Mouse (Mus musculus) myocyte (in vitro differentiated cells): ENCODE results near the gene Elovl6. TPM values are rescaled to one million over a fixed set of nuclear protein-coding genes. Genes with fewer than 3 reads are reported as not detected.

Source experiments
- H3K27me3 ChIP-seq: one replicate; pipeline ENCODE4 v1.6.1; 2011; ENCODE audit not compliant: control insufficient read depth, insufficient read depth, insufficient read length
- H3K36me3 ChIP-seq: one replicate; pipeline ENCODE4 v1.6.1; 2011; ENCODE audit not compliant: control insufficient read depth, insufficient read depth
- H3K4me2 ChIP-seq: one replicate; pipeline ENCODE4 v1.6.1; 2011; ENCODE audit warnings: low read depth, control low read depth
- H3K4me3 ChIP-seq: one replicate; pipeline ENCODE4 v1.5.1; 2011; ENCODE audit warnings: mild to moderate bottlenecking, control low read depth, moderate library complexity
- H3K79me2 ChIP-seq: one replicate; pipeline ENCODE4 v1.6.1; 2011; ENCODE audit not compliant: control insufficient read depth, insufficient read depth
- H3ac ChIP-seq: one replicate; pipeline ENCODE4 v1.6.1; 2011; ENCODE audit not compliant: control insufficient read depth, insufficient read length
- CEBPB ChIP-seq: IDR thresholded peaks from 2 replicates; pipeline ENCODE4 v1.6.1; 2011; ENCODE audit warnings: mild to moderate bottlenecking, moderate library complexity; ENCODE audit not compliant: poor library complexity, insufficient read depth, severe bottlenecking
- E2F4 ChIP-seq: IDR thresholded peaks from one replicate; pipeline ENCODE4 v1.6.1; 2011; ENCODE audit warnings: mild to moderate bottlenecking, control low read depth, moderate library complexity; ENCODE audit not compliant: insufficient read depth
- MAX ChIP-seq: IDR thresholded peaks from one replicate; pipeline ENCODE4 v1.6.1; 2011; ENCODE audit warnings: low read depth, mild to moderate bottlenecking, control low read depth
- MYOD1 ChIP-seq, 3 experiments: IDR thresholded peaks; one replicate each; pipeline ENCODE4 v1.6.1; 2011; ENCODE audit warnings: control low read depth in 2 of 3, low read depth in 2 of 3, mild to moderate bottlenecking in 2 of 3, moderate library complexity in 1 of 3; ENCODE audit not compliant: insufficient read length in 2 of 3, control insufficient read depth in 1 of 3
- MYOG ChIP-seq, 3 experiments: IDR thresholded peaks; one replicate each; pipeline ENCODE4 v1.6.1; 2011; ENCODE audit warnings: control low read depth in 2 of 3, low read depth in 2 of 3, mild to moderate bottlenecking in 2 of 3; ENCODE audit not compliant: insufficient read length in 2 of 3, control insufficient read depth in 1 of 3, insufficient read depth in 1 of 3
- POLR2A ChIP-seq: IDR thresholded peaks from one replicate; pipeline ENCODE4 v1.6.1; 2011; ENCODE audit warnings: low read depth, mild to moderate bottlenecking, control low read depth, moderate library complexity; ENCODE audit not compliant: insufficient read length
- POLR2AphosphoS2 ChIP-seq: IDR thresholded peaks from one replicate; pipeline ENCODE4 v1.6.1; 2011; ENCODE audit warnings: low read depth, control low read depth; ENCODE audit not compliant: insufficient read length
- REST ChIP-seq: IDR thresholded peaks from one replicate; pipeline ENCODE4 v1.6.1; 2011; ENCODE audit warnings: mild to moderate bottlenecking, control low read depth, moderate library complexity; ENCODE audit not compliant: insufficient read depth, insufficient read length
- SRF ChIP-seq: IDR thresholded peaks from one replicate; pipeline ENCODE4 v1.6.1; 2011; ENCODE audit warnings: low read depth; ENCODE audit not compliant: control insufficient read depth, insufficient read length
- TCF12 ChIP-seq: IDR thresholded peaks from one replicate; pipeline ENCODE4 v1.6.1; 2011; ENCODE audit warnings: mild to moderate bottlenecking, control low read depth; ENCODE audit not compliant: poor library complexity, insufficient read depth, severe bottlenecking
- TCF3 ChIP-seq: IDR thresholded peaks from one replicate; pipeline ENCODE4 v1.6.1; 2011; ENCODE audit warnings: low read depth, control low read depth; ENCODE audit not compliant: insufficient read length
- USF1 ChIP-seq: IDR thresholded peaks from one replicate; pipeline ENCODE4 v1.6.1; 2011; ENCODE audit warnings: low read depth, mild to moderate bottlenecking, control low read depth, moderate library complexity
- polyA plus RNA-seq: library from polyadenylated mRNA; unstranded; fragments of >200 nt; fragmentation: generic; extraction: Trizol; gene quantifications from one replicate; pipeline ENCODE4 v1.2.1, GENCODE M21; 2012; ENCODE audit warnings: missing spikeins

Gene Elovl6
- polyA plus RNA-seq, 1 experiment = 6.8 TPM

- Histone ChIP-seq H3K79me2 (peaks cover 8% of the 10 kb centered on the region), H3K27me3 (no peaks in the 10 kb centered on the region), H3K36me3 (peaks cover 6% of the 10 kb centered on the region), H3K4me2 (no peak overlapping the region), H3ac (no peak overlapping the region), H3K4me3 (no peak overlapping the region)
- no peak for TF ChIP-seq MYOG (IDR thresholded peaks at IDR 0.05; ENCODE audit: control insufficient read depth in 1 of 3, insufficient read depth in 1 of 3, insufficient read length in 2 of 3, low read depth in 2 of 3)
- TF ChIP-seq TCF3 = no peak
- no peak for TF ChIP-seq USF1
- TF ChIP-seq E2F4 = no peak
- TF ChIP-seq MYOD1 (IDR thresholded peaks at IDR 0.05; ENCODE audit: control insufficient read depth in 1 of 3, insufficient read length in 2 of 3, low read depth in 2 of 3) = no peak
- no peak for TF ChIP-seq CEBPB
- no peak for TF ChIP-seq POLR2A
- no peak for TF ChIP-seq TCF12
- TF ChIP-seq POLR2AphosphoS2 = no peak
- no peak for TF ChIP-seq REST
- no peak for TF ChIP-seq SRF
- no peak for TF ChIP-seq MAX
These were observed 34.7 kb downstream of the Elovl6 start for GRCm38 (mm10) chr3:129566876-129567275.

GRCm38 (mm10) chr3:129568506-129568905 lies 36.4 kb downstream of the Elovl6 start:
- H3K27me3 ChIP-seq = no peaks in the 10 kb centered on the region
- H3ac ChIP-seq = no peak overlapping the region
- peaks cover 8% of the 10 kb centered on the region for H3K79me2 ChIP-seq
- H3K36me3 ChIP-seq = no peaks in the 10 kb centered on the region
- no peak overlapping the region for H3K4me3 ChIP-seq
- no peak overlapping the region for H3K4me2 ChIP-seq
- TF ChIP-seq E2F4 = no peak
- TF ChIP-seq TCF12 = no peak
- TF ChIP-seq POLR2AphosphoS2 = no peak
- TF ChIP-seq USF1 = no peak
- TF ChIP-seq REST = no peak
- TF ChIP-seq POLR2A = no peak
- no peak for TF ChIP-seq TCF3
- TF ChIP-seq MYOG (IDR thresholded peaks at IDR 0.05; ENCODE audit: control insufficient read depth in 1 of 3, insufficient read depth in 1 of 3, insufficient read length in 2 of 3, low read depth in 2 of 3) = no peak
- no peak for TF ChIP-seq MAX
- TF ChIP-seq SRF = no peak
- no peak for TF ChIP-seq CEBPB
- TF ChIP-seq MYOD1 (IDR thresholded peaks at IDR 0.05; ENCODE audit: control insufficient read depth in 1 of 3, insufficient read length in 2 of 3, low read depth in 2 of 3) = no peak

- H3K36me3 ChIP-seq = peaks cover 4% of the 10 kb centered on the region
- H3K4me2 ChIP-seq = no peak overlapping the region
- TF ChIP-seq POLR2AphosphoS2 (no peak), MYOG (IDR thresholded peaks at IDR 0.05; ENCODE audit: control insufficient read depth in 1 of 3, insufficient read depth in 1 of 3, insufficient read length in 2 of 3, low read depth in 2 of 3) (no peak), SRF (no peak), CEBPB (no peak), TCF3 (no peak), USF1 (no peak), E2F4 (no peak), MAX (no peak), MYOD1 (IDR thresholded peaks at IDR 0.05; ENCODE audit: control insufficient read depth in 1 of 3, insufficient read length in 2 of 3, low read depth in 2 of 3) (no peak)
- no peak overlapping the region for H3ac ChIP-seq
- H3K79me2 ChIP-seq = peaks cover 4% of the 10 kb centered on the region
- H3K27me3 ChIP-seq = no peaks in the 10 kb centered on the region
- no peak overlapping the region for H3K4me3 ChIP-seq
These were observed 38.8 kb downstream of the Elovl6 start for GRCm38 (mm10) chr3:129570989-129571388.

- TF ChIP-seq POLR2A = no peak
- no peak for TF ChIP-seq TCF3
- TF ChIP-seq TCF12 = no peak
- no peak for TF ChIP-seq MAX
- no peak for TF ChIP-seq REST
- no peak for TF ChIP-seq POLR2AphosphoS2
- H3K79me2 ChIP-seq = peaks cover 4% of the 10 kb centered on the region
- peaks cover 4% of the 10 kb centered on the region for H3K36me3 ChIP-seq
- no peak overlapping the region for H3K4me3 ChIP-seq
- H3K4me2 ChIP-seq = peak overlapping the region; percentile 21
- no peaks in the 10 kb centered on the region for H3K27me3 ChIP-seq
- no peak overlapping the region for H3ac ChIP-seq
These were observed 39.5 kb downstream of the Elovl6 start for GRCm38 (mm10) chr3:129571642-129572041.

- Histone ChIP-seq H3K4me2 (peak overlapping the region; percentile 60), H3K27me3 (no peaks in the 10 kb centered on the region), H3K36me3 (peaks cover 4% of the 10 kb centered on the region), H3K4me3 (no peak overlapping the region), H3ac (no peak overlapping the region), H3K79me2 (no peaks in the 10 kb centered on the region)
- TF ChIP-seq POLR2A (no peak), MAX (no peak), E2F4 (no peak), REST (no peak), MYOG (IDR thresholded peaks at IDR 0.05; ENCODE audit: control insufficient read depth in 1 of 3, insufficient read depth in 1 of 3, insufficient read length in 2 of 3, low read depth in 2 of 3) (no peak), SRF (no peak), MYOD1 (IDR thresholded peaks at IDR 0.05; ENCODE audit: control insufficient read depth in 1 of 3, insufficient read length in 2 of 3, low read depth in 2 of 3) (no peak)
These were observed 40.8 kb downstream of the Elovl6 start for GRCm38 (mm10) chr3:129572959-129573358.
